Mouse (Mus musculus) G1E (cell line): ENCODE measurements at regions not wholly inside any gene's neighbourhood (a gene's known extent, or its start where the extent isn't known, plus 50 kb on each side); places are given as distances from the start of the nearest gene placed in this dataset.

Experiments used
- ATAC-seq: 2 replicates; pipeline ENCODE4 v1.8.0; 2016; ENCODE audit warnings: mild to moderate bottlenecking; ENCODE audit not compliant: insufficient number of reproducible peaks, poor library complexity, low FRiP score, severe bottlenecking; ENCODE audit errors: extremely low read depth
- DNase-seq: peaks from one replicate; pipeline ENCODE4 v3.0.0; 2012; ENCODE audit warnings: low spot score
- H3K27me3 ChIP-seq: 2 replicates; pipeline ENCODE4 v1.6.1; 2012; ENCODE audit warnings: mild to moderate bottlenecking, low read length, inconsistent platforms; ENCODE audit not compliant: insufficient read depth
- H3K36me3 ChIP-seq: replicated peaks from 2 replicates; pipeline ENCODE3; 2012; ENCODE audit warnings: mild to moderate bottlenecking, inconsistent platforms
- H3K4me1 ChIP-seq: 2 replicates; pipeline ENCODE4 v1.6.1; 2012; ENCODE audit warnings: low read depth, low read length, inconsistent platforms, mixed read lengths; ENCODE audit not compliant: insufficient read depth
- H3K4me3 ChIP-seq: 2 replicates; pipeline ENCODE4 v1.5.1; 2012; ENCODE audit warnings: low read depth, mild to moderate bottlenecking, inconsistent platforms, low read length, moderate library complexity, mixed read lengths
- H3K9me3 ChIP-seq: replicated peaks from 2 replicates; pipeline ENCODE4 v1.6.1; 2012; ENCODE audit warnings: inconsistent platforms
- CTCF ChIP-seq: IDR thresholded peaks from 2 replicates; pipeline ENCODE4 v1.5.1; 2012; ENCODE audit warnings: low read depth, low read length, inconsistent platforms, mixed read lengths
- GATA1 ChIP-seq: IDR thresholded peaks from 2 replicates; pipeline ENCODE4 v1.6.1; 2012; ENCODE audit warnings: borderline replicate concordance, low read length, inconsistent platforms, mixed read lengths
- GATA2 ChIP-seq: IDR thresholded peaks from 2 replicates; pipeline ENCODE4 v1.6.1; 2012; ENCODE audit warnings: low read depth, low read length, inconsistent platforms, borderline replicate concordance
- POLR2AphosphoS5 ChIP-seq: IDR thresholded peaks from 2 replicates; pipeline ENCODE4 v1.6.1; 2012; ENCODE audit warnings: low read depth, low read length, inconsistent platforms; ENCODE audit not compliant: insufficient replicate concordance
- TAL1 ChIP-seq: conservative IDR thresholded peaks from 2 replicates; pipeline ENCODE4 v1.6.1; 2012; ENCODE audit warnings: low read depth, low read length, inconsistent platforms, mixed read lengths

- no peak for TF ChIP-seq TAL1
- no peak for TF ChIP-seq GATA2
- no peak for TF ChIP-seq CTCF
- TF ChIP-seq POLR2AphosphoS5: no peak
These were observed 158.5 kb upstream of the Sh3bp4 start for GRCm38 (mm10) chr1:88911724-88912123.

DNA sequence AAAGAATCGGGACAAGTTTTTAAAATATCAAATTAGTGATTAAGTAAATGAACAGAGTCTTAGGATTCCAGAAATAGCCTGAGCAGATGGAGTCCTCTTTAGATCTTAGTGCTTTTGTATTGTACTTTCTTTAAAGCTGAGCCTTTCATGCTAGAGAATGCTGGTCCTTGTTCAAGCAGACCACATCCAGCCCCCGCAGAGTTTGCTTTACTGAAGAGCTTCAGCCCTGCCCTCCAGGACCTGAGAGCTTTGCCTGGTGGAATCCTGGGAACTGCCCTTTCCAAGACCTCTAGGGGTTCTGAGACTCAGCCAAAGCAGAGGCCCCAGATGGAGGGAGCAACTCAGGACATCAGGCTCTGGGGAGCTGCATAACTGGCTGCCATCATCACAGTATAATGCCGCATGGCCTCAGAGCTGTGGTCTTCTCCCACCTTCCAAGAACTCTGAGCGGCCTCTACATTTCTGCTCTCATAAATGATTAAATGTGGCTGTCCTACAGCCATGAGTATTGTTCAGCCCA lies 153.6 kb upstream of the Sh3bp4 start:
- H3K27me3 ChIP-seq: no peaks in the 10 kb centered on the region
- H3K4me1 ChIP-seq: no peaks in the 10 kb centered on the region
- TF ChIP-seq GATA2 (no peak), TAL1 (no peak), CTCF (no peak), GATA1 (no peak), POLR2AphosphoS5 (no peak)
- no peak overlapping the region for H3K4me3 ChIP-seq
- H3K36me3 ChIP-seq: no peaks in the 10 kb centered on the region
- DNase-seq (no peak), ATAC-seq (no peak)
- peaks cover 37% of the 10 kb centered on the region for H3K9me3 ChIP-seq

More at GRCm38 (mm10) chr1:88911724-88912123, 158.5 kb upstream of the Sh3bp4 start:
- no peak for ATAC-seq
- Histone ChIP-seq H3K36me3 (no peaks in the 10 kb centered on the region), H3K27me3 (no peaks in the 10 kb centered on the region), H3K9me3 (peaks cover 58% of the 10 kb centered on the region), H3K4me1 (no peaks in the 10 kb centered on the region), H3K4me3 (no peak overlapping the region)
- no peak for DNase-seq

GRCm38 (mm10) chr1:88921401-88921800 lies 148.8 kb upstream of the Sh3bp4 start:
- Histone ChIP-seq H3K27me3 (no peaks in the 10 kb centered on the region), H3K4me1 (no peaks in the 10 kb centered on the region), H3K4me3 (no peak overlapping the region), H3K36me3 (no peaks in the 10 kb centered on the region), H3K9me3 (peaks cover 67% of the 10 kb centered on the region)
- DNase-seq (no peak), ATAC-seq (no peak)
- TF ChIP-seq CTCF (no peak), POLR2AphosphoS5 (no peak)

GRCm38 (mm10) chr1:88923791-88924581 lies 146.2 kb upstream of the Sh3bp4 start:
- Histone ChIP-seq H3K4me3 (no peak overlapping the region), H3K36me3 (no peaks in the 10 kb centered on the region), H3K4me1 (no peaks in the 10 kb centered on the region), H3K27me3 (no peaks in the 10 kb centered on the region), H3K9me3 (peaks cover 69% of the 10 kb centered on the region)
- no peak for DNase-seq
- TF ChIP-seq CTCF: no peak
- TF ChIP-seq GATA1: no peak
- no peak for TF ChIP-seq GATA2
- no peak for TF ChIP-seq POLR2AphosphoS5
- no peak for TF ChIP-seq TAL1
- no peak for ATAC-seq

GRCm38 (mm10) chr1:88935191-88935590 lies 135.0 kb upstream of the Sh3bp4 start:
- DNase-seq (no peak), ATAC-seq (no peak)
- no peaks in the 10 kb centered on the region for H3K36me3 ChIP-seq
- no peak overlapping the region for H3K4me3 ChIP-seq
- H3K4me1 ChIP-seq: no peaks in the 10 kb centered on the region
- TF ChIP-seq GATA1 (no peak), TAL1 (no peak), GATA2 (no peak), CTCF (no peak), POLR2AphosphoS5 (no peak)
- H3K9me3 ChIP-seq: peaks cover 72% of the 10 kb centered on the region
- no peaks in the 10 kb centered on the region for H3K27me3 ChIP-seq

DNA sequence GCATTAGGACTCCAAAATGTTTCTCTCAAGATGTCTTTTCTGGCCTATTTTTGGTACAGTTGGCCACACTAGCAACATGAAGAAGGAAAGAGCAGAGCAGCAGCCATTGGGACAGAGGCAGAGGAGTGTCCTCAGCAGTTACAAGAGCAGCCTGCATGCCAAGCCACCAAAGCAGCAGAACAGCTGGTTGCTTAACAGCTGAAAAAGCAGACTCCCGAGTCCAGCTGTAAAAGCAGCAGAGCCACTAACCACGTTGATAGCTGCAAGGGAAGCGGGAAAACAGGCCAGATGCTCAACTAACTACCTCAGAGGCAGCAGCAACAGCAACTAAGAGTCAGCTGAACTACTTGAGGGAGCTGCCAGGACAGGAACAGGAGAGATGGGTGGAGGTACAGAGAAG lies 134.4 kb upstream of the Sh3bp4 start:
- Histone ChIP-seq H3K36me3 (no peaks in the 10 kb centered on the region), H3K4me1 (no peaks in the 10 kb centered on the region), H3K9me3 (peaks cover 77% of the 10 kb centered on the region), H3K4me3 (no peak overlapping the region), H3K27me3 (no peaks in the 10 kb centered on the region)
- TF ChIP-seq TAL1 (no peak), CTCF (no peak), GATA1 (no peak), POLR2AphosphoS5 (no peak), GATA2 (no peak)
- no peak for ATAC-seq
- no peak for DNase-seq
